Mouse (Mus musculus): ENCODE results near the gene Rgs17.
"Not testable (repeated sequence)": the region's sequence is repeated elsewhere in the genome, so short reads cannot be mapped to it uniquely, and the experiment has no call there.

Rgs17 gene

DNA sequence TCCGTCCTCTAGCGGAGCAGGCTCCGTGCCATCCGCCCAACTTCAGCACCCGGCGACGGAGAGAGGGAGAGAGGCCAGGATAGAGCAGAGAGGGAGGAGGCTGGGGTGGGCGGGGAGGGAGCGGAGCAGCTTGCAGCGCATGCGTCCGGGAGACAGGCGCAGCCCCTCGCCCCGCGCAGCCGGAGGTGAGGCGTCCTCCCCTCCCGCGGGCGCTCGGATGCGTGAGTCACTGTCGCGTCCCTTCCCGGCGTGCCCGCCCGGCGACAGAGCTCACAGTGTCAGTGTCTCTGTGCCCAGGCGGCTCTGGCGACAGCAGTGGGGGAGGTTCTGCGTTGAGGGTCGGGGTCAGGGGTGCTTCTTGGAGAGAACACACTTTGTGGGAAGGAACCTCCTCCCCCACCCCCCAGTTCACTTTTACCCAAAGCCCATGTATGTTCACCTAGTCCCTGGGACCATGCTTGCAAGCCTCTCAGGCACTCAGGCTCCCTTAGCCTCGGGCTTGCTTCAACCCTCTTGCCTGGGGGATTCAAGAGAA lies at the start of gene Rgs17:
Gene Rgs17, minus strand, starts transcription at position 107 of the 535 bp plus-strand sequence.
- peak; percentile 93 for DNase-seq (ENCODE audit: low read depth, low spot score)

DNA sequence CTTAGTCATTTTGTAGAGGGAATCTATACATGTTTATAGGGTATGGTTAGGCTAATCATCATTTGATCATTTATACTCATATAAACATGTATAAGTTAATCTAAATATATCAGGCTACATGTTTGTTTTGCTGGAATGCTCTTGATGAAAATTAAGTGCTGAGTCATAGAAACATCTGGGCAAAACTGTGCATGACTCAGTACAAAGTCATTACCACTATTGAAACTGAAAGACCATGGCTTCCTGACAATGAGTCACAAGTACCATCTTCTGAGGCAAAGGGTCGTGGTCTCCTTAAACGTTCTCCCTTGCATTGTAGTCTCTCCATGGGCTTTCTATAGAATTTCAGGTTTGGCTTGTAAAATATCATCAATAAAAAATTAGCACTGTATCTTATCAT lies 45.5 kb upstream of the Rgs17 start:
- peak; percentile 45 for DNase-seq (ENCODE audit: low read depth, low spot score)

GRCm38 (mm10) chr10:5953787-5954186 lies 31.6 kb upstream of the Rgs17 start:
- DNase-seq (ENCODE audit: low read depth, low spot score), result not testable (repeated sequence)

DNA sequence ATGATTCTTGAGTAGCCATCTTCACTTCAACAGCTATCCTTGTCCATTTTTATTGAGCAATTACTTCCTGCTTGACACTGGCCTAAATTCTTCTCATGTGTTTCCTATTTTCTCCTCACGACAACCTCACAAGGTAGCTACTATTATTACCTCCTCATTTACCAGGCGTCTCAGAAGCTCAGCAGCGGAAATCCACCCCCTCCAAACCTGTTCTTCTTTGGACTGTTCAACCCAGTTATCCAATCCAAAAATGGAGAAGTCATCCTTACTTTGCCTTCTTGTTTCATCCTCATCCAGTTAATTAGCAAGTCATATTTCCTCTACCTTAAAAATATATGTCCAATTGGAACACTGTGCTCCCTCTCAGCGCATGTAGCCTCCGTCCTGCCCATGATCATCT lies 2.1 kb upstream of the Rgs17 start:
- peak; percentile 50 for DNase-seq (ENCODE audit: low read depth, low spot score)

- DNase-seq (ENCODE audit: low read depth, low spot score), result peak; percentile 80
Measured at GRCm38 (mm10) chr10:5923096-5923495, 896 bp upstream of the Rgs17 start.

- DNase-seq (ENCODE audit: low read depth, low spot score), result peak; percentile 22
Measured at GRCm38 (mm10) chr10:5921771-5922170, 429 bp downstream of the Rgs17 start.

DNA sequence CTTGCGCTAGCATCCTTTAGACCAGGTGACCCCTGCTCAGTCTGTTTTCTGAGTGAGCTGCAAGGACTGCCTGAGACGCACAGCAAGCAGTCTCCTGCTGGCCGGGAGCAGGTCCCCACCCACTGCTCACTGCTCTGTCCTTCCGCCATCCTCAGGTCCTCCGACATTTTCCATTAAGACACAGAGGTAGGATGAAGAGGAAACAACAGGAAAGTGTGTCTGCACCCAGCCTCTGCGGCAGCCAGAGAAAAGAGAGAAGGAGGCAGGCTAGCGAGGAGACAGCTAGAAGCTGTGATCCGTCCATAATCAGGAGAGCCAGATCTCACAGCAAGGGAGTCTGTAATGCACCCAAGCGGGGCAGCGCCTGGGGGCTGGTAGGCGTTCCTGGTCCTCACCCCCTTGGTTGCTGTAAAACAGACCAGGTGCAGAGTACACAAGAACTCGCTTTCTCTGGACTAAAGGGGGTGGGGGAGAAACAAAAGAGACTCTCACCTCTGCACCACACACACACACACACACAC lies 1.1 kb downstream of the Rgs17 start:
- DNase-seq (ENCODE audit: low read depth, low spot score), result peak; percentile 61

DNA sequence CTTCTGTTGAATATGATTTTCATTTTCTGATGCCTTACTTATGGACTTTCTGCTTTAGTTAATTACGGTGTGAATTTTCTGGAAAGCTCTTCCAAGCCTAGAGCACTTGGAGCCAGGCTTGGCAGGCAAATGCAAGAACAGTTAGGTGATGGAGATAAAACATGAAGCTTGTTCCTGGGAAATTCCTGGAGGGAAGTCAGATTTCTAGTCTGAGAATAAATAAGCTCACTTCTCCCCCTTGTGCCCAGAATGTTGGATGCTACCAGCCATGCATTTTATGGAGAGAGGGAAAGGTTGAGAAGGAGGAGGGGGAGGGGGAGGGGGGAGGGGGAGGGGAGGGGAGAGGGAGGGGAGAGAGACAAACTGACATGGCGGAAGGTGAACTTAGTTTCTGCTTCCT lies 17.8 kb downstream of the Rgs17 start:
- DNase-seq (ENCODE audit: low read depth, low spot score), result peak; percentile 82

DNA sequence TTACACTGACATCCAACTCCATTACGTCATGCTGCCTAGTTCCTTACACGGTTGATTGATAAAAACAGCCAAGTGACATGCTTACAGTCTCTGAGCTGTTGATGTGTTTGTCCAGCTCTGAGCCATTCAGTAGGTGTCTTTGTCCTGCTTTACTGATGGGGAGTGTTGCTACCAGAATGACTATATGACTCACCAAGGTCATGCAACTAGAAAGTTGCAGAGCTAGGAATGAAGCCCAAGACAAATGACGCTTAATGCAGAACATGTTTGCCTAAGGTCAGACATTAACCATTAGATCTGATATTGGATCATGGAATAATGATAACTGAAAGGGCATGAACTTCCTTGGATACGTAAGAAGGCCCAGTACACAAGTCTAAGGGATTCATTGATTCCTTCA lies 20.4 kb downstream of the Rgs17 start:
- no peak for DNase-seq (ENCODE audit: low read depth, low spot score)

GRCm38 (mm10) chr10:5900731-5901130 lies 21.5 kb downstream of the Rgs17 start:
- peak; percentile 81 for DNase-seq (ENCODE audit: low read depth, low spot score)

DNA sequence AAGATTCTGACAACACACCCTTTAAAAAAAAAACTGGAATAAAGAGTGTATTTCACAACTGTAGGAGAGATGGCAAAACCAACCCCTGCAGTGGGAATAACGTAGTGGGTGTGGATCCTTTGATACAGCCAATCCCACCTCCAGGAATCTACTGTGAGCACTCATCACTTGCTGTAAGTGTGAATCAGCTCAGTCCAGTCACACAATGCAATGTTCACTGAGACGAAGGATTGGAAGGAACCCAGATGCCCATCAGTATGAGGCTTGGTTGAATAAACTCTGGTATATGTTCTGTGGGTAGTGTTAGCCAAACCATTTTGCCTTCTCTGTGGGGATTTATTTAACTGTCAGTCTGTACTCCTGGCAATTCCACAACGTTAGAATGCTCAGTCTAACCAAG lies 45.1 kb downstream of the Rgs17 start:
- DNase-seq (ENCODE audit: low read depth, low spot score), result peak; percentile 76

GRCm38 (mm10) chr10:5871081-5871480 lies 51.1 kb downstream of the Rgs17 start:
- no peak for DNase-seq (ENCODE audit: low read depth, low spot score)

- DNase-seq (ENCODE audit: low read depth, low spot score), result peak; percentile 74
Measured at GRCm38 (mm10) chr10:5867981-5868552, 54.1 kb downstream of the Rgs17 start.

DNA sequence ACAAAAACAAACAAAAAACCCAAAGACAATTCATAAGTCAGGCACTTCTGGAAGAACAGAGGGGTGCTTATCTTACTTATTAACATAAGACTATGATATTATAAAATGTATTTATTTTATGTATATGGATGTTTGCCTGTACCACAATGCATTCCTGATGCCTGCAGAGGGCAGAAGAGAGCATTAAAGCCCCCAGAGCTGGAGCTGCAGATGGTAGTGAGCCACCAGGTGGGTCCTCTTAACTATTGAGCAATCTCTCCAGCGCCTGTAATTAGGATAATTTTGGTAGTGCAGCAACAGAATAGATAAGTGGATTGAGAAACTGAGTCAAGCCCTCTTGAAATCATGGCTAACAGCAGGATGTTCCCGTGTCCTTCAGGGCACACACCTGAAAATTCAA lies 56.2 kb downstream of the Rgs17 start:
- peak; percentile 26 for DNase-seq (ENCODE audit: low read depth, low spot score)

GRCm38 (mm10) chr10:5862669-5863068 lies 59.5 kb downstream of the Rgs17 start:
- no peak for DNase-seq (ENCODE audit: low read depth, low spot score)

GRCm38 (mm10) chr10:5860849-5861248 lies 61.4 kb downstream of the Rgs17 start:
- DNase-seq (ENCODE audit: low read depth, low spot score), result no peak

DNA sequence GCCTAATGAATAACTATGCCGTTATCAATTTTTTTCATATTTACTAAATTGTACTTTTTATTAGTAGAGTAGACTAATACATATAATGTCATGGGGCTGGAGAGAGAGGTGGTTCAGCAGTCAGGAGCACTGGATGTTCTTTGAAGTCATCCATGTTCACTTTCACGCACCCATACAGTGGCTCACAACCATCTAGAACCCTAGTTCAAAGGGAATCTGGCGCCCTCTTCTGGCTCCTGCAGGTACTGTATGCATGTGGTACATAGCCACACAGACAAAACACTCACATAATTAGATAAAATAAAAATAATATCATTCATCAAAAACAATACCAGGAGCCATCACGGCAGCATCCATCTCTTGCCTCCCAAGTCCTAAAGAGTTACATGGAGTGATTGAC lies 62.5 kb downstream of the Rgs17 start:
- DNase-seq (ENCODE audit: low read depth, low spot score), result no peak

DNA sequence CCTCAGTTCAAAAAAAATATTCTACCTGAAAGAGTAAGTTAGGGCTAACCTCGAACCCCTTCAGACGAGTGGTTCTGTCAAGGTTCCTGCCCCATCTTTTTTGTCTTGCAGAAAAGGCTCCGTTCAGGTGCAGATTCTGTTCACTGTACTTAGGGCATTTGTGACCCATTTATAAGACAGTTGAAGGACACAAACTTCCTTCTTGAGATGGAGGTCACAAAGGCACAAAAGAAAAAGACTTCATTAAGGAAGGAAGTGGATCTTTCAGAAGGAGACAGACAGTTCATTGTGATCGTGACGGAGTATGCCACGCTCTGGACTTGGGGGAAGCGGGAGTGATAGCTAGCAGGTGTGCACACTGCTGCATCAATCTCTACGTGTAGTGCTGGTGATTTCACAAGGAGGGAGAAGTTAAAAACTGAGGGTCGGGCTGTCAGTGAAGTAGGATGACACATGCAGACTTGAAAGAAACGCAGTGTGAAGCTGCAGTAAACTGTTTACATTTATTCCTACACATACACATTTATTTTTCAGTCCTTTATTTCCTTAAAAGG lies 64.1 kb downstream of the Rgs17 start:
- DNase-seq (ENCODE audit: low read depth, low spot score), result no peak

- peak; percentile 84 for DNase-seq (ENCODE audit: low read depth, low spot score)
Measured at GRCm38 (mm10) chr10:5853290-5853868, 68.8 kb downstream of the Rgs17 start.

DNA sequence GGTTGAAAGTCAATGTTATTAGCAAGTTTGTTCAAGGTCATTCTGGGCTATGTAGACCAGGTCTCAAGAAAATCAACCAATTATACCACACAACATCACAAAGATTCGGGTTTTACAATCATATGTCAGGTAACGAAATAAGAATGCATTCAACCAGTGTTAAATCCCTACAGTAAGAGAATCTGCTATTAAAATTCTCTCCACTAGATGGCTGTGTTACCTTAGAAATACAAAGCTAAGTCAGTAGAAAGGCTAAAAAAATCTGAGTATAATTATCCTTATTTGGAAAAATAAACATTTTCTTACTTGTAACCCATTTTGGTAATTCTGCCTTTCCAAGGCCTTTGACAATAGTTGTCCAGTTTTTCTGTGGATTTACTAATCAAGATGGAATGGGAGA lies 75.3 kb downstream of the Rgs17 start:
- peak; percentile 68 for DNase-seq (ENCODE audit: low read depth, low spot score)

GRCm38 (mm10) chr10:5841369-5841768 lies 80.8 kb downstream of the Rgs17 start:
- peak; percentile 80 for DNase-seq (ENCODE audit: low read depth, low spot score)

- DNase-seq (ENCODE audit: low read depth, low spot score), result no peak
Measured at GRCm38 (mm10) chr10:5826336-5827025, 95.7 kb downstream of the Rgs17 start.

Measured in brain, adult 2 months (tissue).